Mouse (Mus musculus) lung, embryonic 14.5 days (tissue): ENCODE measurements around the gene AI661453. TPM values are rescaled to one million over a fixed set of nuclear protein-coding genes. Genes with fewer than 3 reads are reported as not detected.
"Not testable (repeated sequence)": the region's sequence is repeated elsewhere in the genome, so short reads cannot be mapped to it uniquely, and the experiment has no call there.

Experiments
- ATAC-seq: fragments of 200-750 bp; cut with Nextera tagmentation; 2 replicates; pipeline ENCODE4 v1.8.0; 2017; ENCODE audit warnings: mild to moderate bottlenecking, moderate TSS enrichment, moderate library complexity; ENCODE audit not compliant: insufficient read depth
- DNase-seq: peaks from one replicate; pipeline ENCODE4 v3.0.0-alpha.2; 2015
- H3K27ac ChIP-seq: fragments of 300-500 bp; sonication (generic); 2 replicates; pipeline ENCODE4 v1.5.1; 2014; ENCODE audit warnings: low read depth, mild to moderate bottlenecking, moderate library complexity
- H3K27me3 ChIP-seq: fragments of 300-500 bp; sonication (generic); 2 replicates; pipeline ENCODE4 v1.6.1; 2014; ENCODE audit warnings: low read length, control low read depth; ENCODE audit not compliant: insufficient read depth
- H3K36me3 ChIP-seq: fragments of 300-500 bp; sonication (generic); 2 replicates; pipeline ENCODE4 v1.6.1; 2014; ENCODE audit warnings: control low read depth; ENCODE audit not compliant: insufficient read depth
- H3K4me1 ChIP-seq: fragments of 300-500 bp; sonication (generic); 2 replicates; pipeline ENCODE4 v1.6.1; 2014; ENCODE audit warnings: antibody characterized with exemption, control low read depth; ENCODE audit not compliant: insufficient read depth
- H3K4me2 ChIP-seq: fragments of 300-500 bp; sonication (generic); 2 replicates; pipeline ENCODE4 v1.6.1; 2014; ENCODE audit warnings: mild to moderate bottlenecking
- H3K4me3 ChIP-seq: fragments of 300-500 bp; sonication (generic); 2 replicates; pipeline ENCODE4 v1.5.1; 2014; ENCODE audit warnings: low read depth, low read length
- H3K9ac ChIP-seq: fragments of 300-500 bp; sonication (generic); 2 replicates; pipeline ENCODE4 v1.6.1; 2014
- H3K9me3 ChIP-seq: fragments of 300-500 bp; sonication (generic); 2 replicates; pipeline ENCODE4 v1.6.1; 2016; ENCODE audit warnings: low read depth, low read length, control low read depth
- CTCF ChIP-seq: IDR thresholded peaks from 2 replicates; pipeline ENCODE4 v1.5.1; 2016; ENCODE audit warnings: antibody characterized with exemption, low read depth
- WGBS: fragments of 180-500 bp; shearing (Covaris S2); extraction: QIAGEN DNeasy Blood & Tissue Kit; methylation state at CpG from one replicate; pipeline ENCODE4 v1.1.7; 2014; 5-methylcytosine and 5-hydroxymethylcytosine counted together
- polyA plus RNA-seq: library from polyadenylated mRNA; unstranded; fragments of >200 nt; fragmentation: Nextera tagmentation; extraction: Ambion mirVana; gene quantifications from 2 replicates; pipeline ENCODE4 v1.2.1, GENCODE M21; 2014

The AI661453 gene
- polyA plus RNA-seq, 1 experiment from 2014 or later: 2.4 TPM

DNA sequence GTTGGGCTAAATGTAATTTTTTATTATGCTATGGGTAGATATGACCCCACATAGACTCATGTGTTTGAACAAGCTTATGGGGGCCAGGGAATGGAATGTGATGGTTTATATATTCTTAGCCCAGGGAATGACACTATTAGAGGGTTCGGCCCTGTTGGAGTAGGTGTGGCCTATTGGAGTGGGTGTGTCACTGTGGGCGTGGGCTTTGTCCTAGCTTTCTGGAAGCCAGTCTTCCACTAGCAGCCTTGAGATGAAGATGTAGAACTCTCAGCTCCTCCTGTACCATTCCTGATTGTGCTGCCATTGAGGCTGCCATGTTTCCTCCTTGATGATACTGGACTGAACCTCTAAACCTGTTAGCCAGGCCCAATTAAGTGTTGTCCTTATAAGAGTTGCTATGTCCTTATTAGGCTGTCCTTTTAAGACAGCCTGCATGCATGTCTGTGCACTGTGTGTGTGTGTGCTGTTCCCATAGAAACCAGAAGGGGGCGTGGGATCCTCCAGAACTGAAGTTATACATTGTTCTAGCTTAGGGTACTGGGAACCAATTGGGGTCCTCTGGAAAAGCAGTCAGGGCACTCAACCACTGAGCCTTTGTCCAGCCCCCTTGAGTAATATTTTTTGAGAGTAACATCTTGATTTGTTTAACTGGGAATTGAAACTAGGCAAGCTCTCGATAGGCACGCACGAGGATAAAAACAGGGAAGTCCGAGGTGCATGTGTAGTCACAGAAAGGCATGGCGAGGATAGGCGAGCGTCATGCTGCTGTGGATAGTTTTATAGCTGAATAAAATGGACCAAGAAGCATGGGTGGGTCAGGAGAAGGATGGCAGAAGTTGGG, 28.5 kb upstream of the AI661453 start:
- 58% methylated on average over 10 of the region's 10 CpGs for WGBS
- no peak overlapping the region for H3K27ac ChIP-seq
- ATAC-seq (no peak), DNase-seq (no peak)
- no peaks in the 10 kb centered on the region for H3K9me3 ChIP-seq
- no peaks in the 10 kb centered on the region for H3K4me1 ChIP-seq
- no peak for TF ChIP-seq CTCF
- no peak overlapping the region for H3K4me3 ChIP-seq
- no peaks in the 10 kb centered on the region for H3K36me3 ChIP-seq
- peaks cover 19% of the 10 kb centered on the region for H3K27me3 ChIP-seq
- H3K9ac ChIP-seq: no peak overlapping the region
- no peak overlapping the region for H3K4me2 ChIP-seq

DNA sequence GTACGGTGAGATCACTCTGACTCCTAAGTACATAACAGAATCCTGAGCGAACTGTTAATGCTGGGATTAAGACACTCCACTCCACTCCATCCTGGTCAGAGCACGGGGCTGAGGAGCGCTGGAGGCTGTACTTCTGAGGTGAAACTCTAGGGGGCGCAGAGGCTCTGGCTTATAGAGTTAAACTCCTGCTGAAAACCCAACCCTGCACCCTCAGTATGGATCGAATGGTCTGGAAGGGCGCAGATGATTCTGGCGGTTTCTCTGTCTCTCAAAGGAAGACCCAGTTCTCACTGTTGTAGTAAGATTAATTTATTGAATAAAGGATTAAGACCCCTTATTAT, 27.9 kb upstream of the AI661453 start:
- 22% methylated on average over 8 of the region's 8 CpGs for WGBS
- Histone ChIP-seq H3K4me3 (no peak overlapping the region), H3K27ac (no peak overlapping the region), H3K27me3 (peaks cover 21% of the 10 kb centered on the region), H3K9me3 (no peaks in the 10 kb centered on the region), H3K36me3 (no peaks in the 10 kb centered on the region), H3K9ac (no peak overlapping the region), H3K4me2 (no peak overlapping the region), H3K4me1 (no peaks in the 10 kb centered on the region)
- DNase-seq (peak; percentile 88), ATAC-seq (0 out of 2 replicates have a peak, but pooled peaks have one; percentile 52)
- peak; percentile 83 for TF ChIP-seq CTCF

- Histone ChIP-seq H3K4me3 (peak overlapping the region; percentile 34), H3K27me3 (peaks cover 24% of the 10 kb centered on the region), H3K4me2 (peak overlapping the region; percentile 68)
- not testable (repeated sequence) for H3K36me3 ChIP-seq, H3K4me1 ChIP-seq, ATAC-seq, H3K9ac ChIP-seq, H3K9me3 ChIP-seq, H3K27ac ChIP-seq
- peak; percentile 35 for DNase-seq
- WGBS: 2% methylated on average over 71 of the region's 74 CpGs
These were observed 26.2 kb upstream of the AI661453 start for GRCm38 (mm10) chr17:47409897-47410861.

DNA sequence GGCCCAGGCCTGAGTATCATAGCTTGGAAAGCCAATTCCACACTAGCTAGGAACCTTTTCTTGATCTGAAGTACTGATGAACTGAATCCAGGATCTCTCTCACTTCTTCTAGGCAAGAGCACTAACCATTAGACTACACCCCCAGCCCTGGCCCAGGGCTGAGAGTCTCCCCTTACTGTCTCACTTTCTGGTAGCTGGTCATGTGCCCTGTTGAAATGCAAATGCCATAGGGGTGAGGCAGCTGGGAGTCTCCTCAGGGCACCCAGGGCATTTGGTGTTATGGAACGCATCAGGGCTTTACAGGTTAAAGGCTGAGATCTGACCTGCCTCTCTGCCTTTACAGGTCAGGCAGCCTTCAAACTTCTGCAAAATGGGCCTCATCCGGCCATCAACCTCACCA, 16.2 kb upstream of the AI661453 start:
- no peak for TF ChIP-seq CTCF
- no peak overlapping the region for H3K4me3 ChIP-seq
- H3K27ac ChIP-seq: no peak overlapping the region
- H3K9me3 ChIP-seq: no peaks in the 10 kb centered on the region
- no peak for DNase-seq
- WGBS: 63% methylated on average over 2 of the region's 2 CpGs
- H3K4me2 ChIP-seq: no peak overlapping the region
- H3K36me3 ChIP-seq: no peaks in the 10 kb centered on the region
- no peak overlapping the region for H3K9ac ChIP-seq
- ATAC-seq: no peak
- no peaks in the 10 kb centered on the region for H3K27me3 ChIP-seq
- H3K4me1 ChIP-seq: no peaks in the 10 kb centered on the region

DNA sequence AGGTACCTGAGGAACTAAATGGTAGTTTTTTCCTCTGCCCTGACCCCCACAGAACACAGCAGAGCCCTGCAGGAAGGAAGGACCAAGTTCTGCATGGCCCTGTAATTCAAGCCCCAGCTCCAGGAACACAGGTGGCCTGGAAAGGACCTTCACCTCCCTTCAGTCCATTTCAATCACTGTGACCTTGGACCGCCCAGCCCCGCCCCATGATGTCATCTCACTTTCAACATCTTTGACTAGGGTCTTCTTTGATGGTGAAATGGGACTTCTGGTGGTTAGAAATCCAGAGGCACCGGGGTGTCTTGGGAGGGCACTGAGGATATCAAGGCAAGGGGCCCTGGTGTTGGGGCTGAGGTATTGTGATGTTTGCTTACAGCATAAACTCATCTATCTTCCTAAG, 14.8 kb upstream of the AI661453 start:
- no peak for ATAC-seq
- no peaks in the 10 kb centered on the region for H3K4me1 ChIP-seq
- no peaks in the 10 kb centered on the region for H3K36me3 ChIP-seq
- TF ChIP-seq CTCF: no peak
- DNase-seq: no peak
- H3K27me3 ChIP-seq: no peaks in the 10 kb centered on the region
- no peak overlapping the region for H3K9ac ChIP-seq
- H3K9me3 ChIP-seq: no peaks in the 10 kb centered on the region
- H3K27ac ChIP-seq: no peak overlapping the region
- WGBS: 69% methylated on average over 3 of the region's 3 CpGs
- no peak overlapping the region for H3K4me3 ChIP-seq
- no peak overlapping the region for H3K4me2 ChIP-seq

DNA sequence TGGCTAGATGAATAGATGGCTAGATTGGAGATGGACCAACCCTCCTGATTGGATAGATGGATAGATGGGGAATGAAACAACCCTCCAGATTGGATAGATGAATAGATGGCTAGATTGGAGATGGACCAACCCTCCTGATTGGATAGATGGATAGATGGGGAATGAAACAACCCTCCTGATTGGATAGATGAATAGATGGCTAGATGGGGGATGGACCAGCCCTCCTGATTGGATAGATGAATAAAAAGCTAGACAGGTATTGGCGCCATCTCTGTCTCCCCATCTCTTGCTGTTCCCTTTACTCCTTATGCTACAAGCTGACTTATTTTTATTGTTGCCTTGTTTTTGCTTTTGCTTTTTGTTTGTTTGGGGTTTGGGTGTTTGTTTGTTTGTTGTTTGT, 13.8 kb upstream of the AI661453 start:
- H3K27ac ChIP-seq, DNase-seq, H3K4me1 ChIP-seq, ATAC-seq, H3K4me2 ChIP-seq, H3K27me3 ChIP-seq, H3K36me3 ChIP-seq, H3K9ac ChIP-seq, H3K4me3 ChIP-seq, H3K9me3 ChIP-seq: not testable (repeated sequence)
- 90% methylated on average over 1 of the region's 1 CpGs for WGBS

DNA sequence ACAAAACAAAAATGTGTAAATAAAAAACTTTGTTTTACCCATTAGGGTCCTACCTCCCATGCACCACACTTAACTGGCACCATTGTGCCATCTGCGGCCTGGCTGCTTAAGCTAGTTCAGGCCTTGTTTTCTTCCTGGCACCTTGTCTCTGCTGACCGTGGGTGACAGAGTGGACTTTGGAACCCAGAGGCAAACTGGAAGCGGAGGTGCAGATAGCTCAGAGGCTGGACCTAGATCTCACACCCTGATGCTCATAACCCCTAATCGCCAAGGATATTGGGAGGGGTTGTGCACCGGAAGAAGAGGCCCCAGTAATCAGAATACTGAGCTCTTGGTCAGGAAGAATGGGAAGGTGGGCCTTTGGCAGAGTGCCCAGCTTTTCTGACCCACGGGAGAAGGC, 12.2 kb upstream of the AI661453 start:
- Histone ChIP-seq H3K27me3 (no peaks in the 10 kb centered on the region), H3K4me1 (peaks cover 4% of the 10 kb centered on the region; the same call in 1 of the 2 replicates), H3K4me3 (no peak overlapping the region), H3K9me3 (no peaks in the 10 kb centered on the region), H3K27ac (no peak overlapping the region), H3K36me3 (no peaks in the 10 kb centered on the region), H3K4me2 (no peak overlapping the region), H3K9ac (no peak overlapping the region)
- DNase-seq (peak; percentile 44), ATAC-seq (no peak)
- no peak for TF ChIP-seq CTCF
- 61% methylated on average over 6 of the region's 6 CpGs for WGBS
